Mouse (Mus musculus) lung, adult 2 months (tissue): ENCODE measurements around the gene Trib2.

Source experiments
- CTCF ChIP-seq: fragments of 200-500 bp; IDR thresholded peaks from 2 replicates; pipeline ENCODE4 v1.5.1; 2011; ENCODE audit warnings: mild to moderate bottlenecking, low read length, control low read depth; ENCODE audit not compliant: insufficient read depth
- POLR2A ChIP-seq: fragments of 200-500 bp; IDR thresholded peaks from 2 replicates; pipeline ENCODE4 v1.6.1; 2011; ENCODE audit warnings: low read depth, mild to moderate bottlenecking, control low read depth, low read length, borderline replicate concordance; ENCODE audit errors: extremely low read depth

DNA sequence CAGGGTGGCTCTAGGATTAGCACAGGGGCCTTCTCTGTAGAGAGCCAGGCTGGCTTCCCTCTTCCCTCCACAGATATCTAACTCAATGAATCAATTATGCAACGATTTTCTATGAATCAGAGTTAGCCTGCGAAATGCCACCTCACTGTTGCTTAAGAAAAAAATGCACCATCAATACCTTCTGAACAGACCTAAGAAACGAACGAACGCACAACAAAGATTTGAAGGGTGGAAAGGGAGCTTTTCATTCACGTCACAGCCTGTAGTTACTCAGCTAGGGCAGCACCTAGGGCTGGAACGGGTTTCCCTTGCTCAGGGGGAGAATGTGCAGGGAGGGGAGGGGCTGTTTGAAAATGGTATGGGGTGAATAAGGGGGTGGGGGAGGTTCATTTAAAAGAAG lies 5.8 kb downstream of the Trib2 start:
- TF ChIP-seq POLR2A (no peak), CTCF (no peak)
